28 mouse cellular contexts compared by ENCODE assay signal in the genomic region with DNA sequence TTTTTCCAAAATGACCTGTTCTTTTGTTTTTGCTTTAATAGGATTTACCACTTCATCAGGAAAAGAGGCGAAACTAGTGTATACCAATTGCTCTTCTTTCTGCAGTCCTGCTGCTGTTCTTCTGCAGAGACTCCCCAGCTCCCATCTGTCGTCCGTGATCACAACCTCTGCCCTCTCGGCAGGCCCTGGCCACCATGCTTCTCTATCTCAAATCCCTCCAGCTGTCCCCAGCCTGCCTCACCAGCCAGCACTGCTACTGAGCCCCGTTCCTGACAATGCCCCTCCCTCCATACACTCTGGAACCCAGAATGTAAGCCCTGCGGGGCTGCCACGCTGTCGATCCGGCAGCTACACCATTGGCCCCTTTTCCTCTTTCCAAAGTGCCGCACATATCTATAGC.
"Had no signal": no experiment of that assay in that cellular context is flagged by ENCODE, and none has a peak within 500 bp of the region (broad histone marks: within the 10 kb centered on the region; RNA-seq: fewer than 3 reads in every experiment).

No protein-coding gene starts in this region.

- ATAC-seq: hindbrain, embryonic 16.5 days; inflammation-experienced regulatory T-cells, adult 6 months; intestine, embryonic 15.5 days; intestine, postnatal 0 days had no signal

- H3K4me1 ChIP-seq: hindbrain, embryonic 10.5 days; hindbrain, embryonic 12.5 days; intestine, embryonic 15.5 days; limb, embryonic 10.5 days; limb, embryonic 12.5 days; liver, embryonic 13.5 days; liver, embryonic 15.5 days had no signal

- H3K4me3 ChIP-seq: gastrocnemius, adult 2 months; heart, adult 2 months; heart, embryonic 13.5 days; heart, embryonic 15.5 days; hindbrain, embryonic 10.5 days; hindbrain, embryonic 12.5 days; intestine, embryonic 15.5 days; layer of hippocampus, adult 2 months; left cerebral cortex, adult 2 months; limb, embryonic 10.5 days; limb, embryonic 12.5 days; liver, embryonic 13.5 days; liver, embryonic 15.5 days had no signal

- H3K9me3 ChIP-seq: heart, embryonic 15.5 days; hindbrain, embryonic 10.5 days; hindbrain, embryonic 12.5 days; intestine, embryonic 15.5 days; limb, embryonic 10.5 days; limb, embryonic 12.5 days; liver, embryonic 13.5 days; liver, embryonic 15.5 days had no signal

- H3K27ac ChIP-seq: gastrocnemius, adult 2 months; heart, adult 2 months; heart, embryonic 13.5 days; heart, embryonic 15.5 days; hindbrain, embryonic 10.5 days; hindbrain, embryonic 12.5 days; hindbrain, embryonic 14.5 days; intestine, embryonic 15.5 days; layer of hippocampus, adult 2 months; left cerebral cortex, adult 2 months; limb, embryonic 10.5 days; limb, embryonic 12.5 days; liver, embryonic 13.5 days; liver, embryonic 15.5 days had no signal

- H3K27me3 ChIP-seq: heart, embryonic 13.5 days; heart, embryonic 15.5 days; hindbrain, embryonic 12.5 days; intestine, embryonic 15.5 days; limb, embryonic 12.5 days; liver, embryonic 13.5 days; liver, embryonic 15.5 days had no signal

- H3K4me2 ChIP-seq: heart, embryonic 11.5 days; heart, embryonic 13.5 days; heart, embryonic 15.5 days; hindbrain, embryonic 12.5 days; hindbrain, embryonic 14.5 days; intestine, embryonic 15.5 days; limb, embryonic 12.5 days; liver, embryonic 11.5 days; liver, embryonic 13.5 days; liver, embryonic 15.5 days had no signal

- H3K9ac ChIP-seq: heart, embryonic 13.5 days; heart, embryonic 15.5 days; hindbrain, embryonic 12.5 days; hindbrain, embryonic 14.5 days; intestine, embryonic 15.5 days; limb, embryonic 12.5 days; liver, embryonic 13.5 days; liver, embryonic 15.5 days had no signal

- DNase-seq: gastrocnemius, adult 2 months; gastrocnemius, postnatal 10 days; gastrocnemius, postnatal 25 days; heart, adult 2 months; heart, postnatal 4 days; kidney, adult 18-20 months; kidney, adult 8-10 months; kidney, postnatal 10 days; kidney, postnatal 25 days; kidney, postnatal 4 days; liver; liver, embryonic 13.5 days had no signal
